Mouse (Mus musculus) frontal cortex, adult (tissue): Measurements from ENCODE around the gene Art4.
"Not testable (repeated sequence)": the region's sequence is repeated elsewhere in the genome, so short reads cannot be mapped to it uniquely, and the experiment has no call there.

Experiments
- ATAC-seq: cut with Nextera tagmentation; 2 replicates; pipeline ENCODE4 v1.9.2; 2017; ENCODE audit warnings: mild to moderate bottlenecking, moderate library complexity, mixed read lengths; ENCODE audit not compliant: low TSS enrichment

Art4 gene

GRCm38 (mm10) chr6:136857186-136857872 is at the start of gene Art4:
TSS of gene Art4 (minus strand) at chr6:136857733.
- no peak for ATAC-seq

- ATAC-seq = peak; percentile 58; the same call in 1 of the 2 replicates
These were observed 49.4 kb upstream of the Art4 start for GRCm38 (mm10) chr6:136906937-136907293.

- peak; percentile 56 for ATAC-seq
These were observed 48.9 kb upstream of the Art4 start for GRCm38 (mm10) chr6:136906283-136906936.

- no peak for ATAC-seq
These were observed 46.4 kb upstream of the Art4 start for GRCm38 (mm10) chr6:136903885-136904470.

- no peak for ATAC-seq
These were observed 45.0 kb upstream of the Art4 start for GRCm38 (mm10) chr6:136902527-136902926.

- ATAC-seq = no peak
These were observed 43.5 kb upstream of the Art4 start for GRCm38 (mm10) chr6:136901010-136901409.

GRCm38 (mm10) chr6:136900369-136901009 is 43.0 kb upstream of the Art4 start:
- no peak for ATAC-seq

- ATAC-seq = no peak
These were observed 41.4 kb upstream of the Art4 start for GRCm38 (mm10) chr6:136898954-136899353.

GRCm38 (mm10) chr6:136898222-136898621 is 40.7 kb upstream of the Art4 start:
- no peak for ATAC-seq

- no peak for ATAC-seq
These were observed 40.3 kb upstream of the Art4 start for GRCm38 (mm10) chr6:136897789-136898188.

- ATAC-seq = no peak
These were observed 37.2 kb upstream of the Art4 start for GRCm38 (mm10) chr6:136894532-136895339.

- no peak for ATAC-seq
These were observed 34.5 kb upstream of the Art4 start for GRCm38 (mm10) chr6:136892002-136892401.

- peak; percentile 85 for ATAC-seq
These were observed 32.0 kb upstream of the Art4 start for GRCm38 (mm10) chr6:136889554-136889953.

- ATAC-seq = no peak
These were observed 31.5 kb upstream of the Art4 start for GRCm38 (mm10) chr6:136889067-136889466.

GRCm38 (mm10) chr6:136887854-136888253 is 30.3 kb upstream of the Art4 start:
- ATAC-seq = no peak

GRCm38 (mm10) chr6:136884766-136885165 is 27.2 kb upstream of the Art4 start:
- ATAC-seq = not testable (repeated sequence)

- no peak for ATAC-seq
These were observed 26.4 kb upstream of the Art4 start for GRCm38 (mm10) chr6:136883961-136884360.

- no peak for ATAC-seq
These were observed 25.9 kb upstream of the Art4 start for GRCm38 (mm10) chr6:136883431-136883915.

GRCm38 (mm10) chr6:136881678-136882077 is 24.1 kb upstream of the Art4 start:
- no peak for ATAC-seq

GRCm38 (mm10) chr6:136875670-136876069 is 18.1 kb upstream of the Art4 start, which contains the start of gene Mgp:
TSS of gene Mgp (minus strand) at chr6:136875823.
- ATAC-seq = peak; percentile 94

GRCm38 (mm10) chr6:136874599-136874998 is 17.1 kb upstream of the Art4 start:
- peak; percentile 60 for ATAC-seq
